Mouse (Mus musculus) megakaryocyte, embryonic 14.5 days (primary cell): ENCODE measurements at regions not wholly inside any gene's neighbourhood (a gene's known extent, or its start where the extent isn't known, plus 50 kb on each side); places are given as distances from the start of the nearest gene placed in this dataset.

Source experiments
- FLI1 ChIP-seq: IDR thresholded peaks from 2 replicates; pipeline ENCODE4 v1.6.1; 2012; ENCODE audit warnings: low read length, inconsistent platforms, mixed read lengths
- GATA1 ChIP-seq: IDR thresholded peaks from 3 replicates; pipeline ENCODE4 v1.6.1; 2012; ENCODE audit warnings: mixed read lengths, low read length, inconsistent platforms, borderline replicate concordance

- no peak for TF ChIP-seq GATA1
- no peak for TF ChIP-seq FLI1
These were observed 206.9 kb upstream of the Sox2 start for GRCm38 (mm10) chr3:34443307-34443706.
